Mouse (Mus musculus): Measurements from ENCODE around the gene Rbm8a2.

GRCm38 (mm10) chr1:176018523-176018922 lies 39.6 kb upstream of the Rbm8a2 start:
- TF ChIP-seq POLR2A (IDR thresholded peaks at IDR 0.05; ENCODE audit: borderline replicate concordance, insufficient read depth, low read length) (no peak), CTCF (IDR thresholded peaks at IDR 0.05; ENCODE audit: borderline replicate concordance, insufficient read depth, low read depth, low read length) (no peak)

Measured in cerebellum, adult 2 months (tissue).